Mouse (Mus musculus) urinary bladder, adult 2 months (tissue): ENCODE data around the gene Glrx. TPM values are rescaled to one million over a fixed set of nuclear protein-coding genes. Genes with fewer than 3 reads are reported as not detected.
"Not testable (repeated sequence)": the region's sequence is repeated elsewhere in the genome, so short reads cannot be mapped to it uniquely, and the experiment has no call there.

ENCODE experiments used
- DNase-seq: peaks from one replicate; pipeline ENCODE4 v3.0.0; 2022; ENCODE audit warnings: low spot score
- polyA plus RNA-seq: library from polyadenylated mRNA; depleted of rRNA; stranded (reverse); fragments of >200 nt; gene quantifications from 2 replicates; pipeline ENCODE4 v1.2.3, GENCODE M21; 2012; rRNA removed

The Glrx gene
- 64.4 and 65.9 TPM in 2 replicates for polyA plus RNA-seq

DNA sequence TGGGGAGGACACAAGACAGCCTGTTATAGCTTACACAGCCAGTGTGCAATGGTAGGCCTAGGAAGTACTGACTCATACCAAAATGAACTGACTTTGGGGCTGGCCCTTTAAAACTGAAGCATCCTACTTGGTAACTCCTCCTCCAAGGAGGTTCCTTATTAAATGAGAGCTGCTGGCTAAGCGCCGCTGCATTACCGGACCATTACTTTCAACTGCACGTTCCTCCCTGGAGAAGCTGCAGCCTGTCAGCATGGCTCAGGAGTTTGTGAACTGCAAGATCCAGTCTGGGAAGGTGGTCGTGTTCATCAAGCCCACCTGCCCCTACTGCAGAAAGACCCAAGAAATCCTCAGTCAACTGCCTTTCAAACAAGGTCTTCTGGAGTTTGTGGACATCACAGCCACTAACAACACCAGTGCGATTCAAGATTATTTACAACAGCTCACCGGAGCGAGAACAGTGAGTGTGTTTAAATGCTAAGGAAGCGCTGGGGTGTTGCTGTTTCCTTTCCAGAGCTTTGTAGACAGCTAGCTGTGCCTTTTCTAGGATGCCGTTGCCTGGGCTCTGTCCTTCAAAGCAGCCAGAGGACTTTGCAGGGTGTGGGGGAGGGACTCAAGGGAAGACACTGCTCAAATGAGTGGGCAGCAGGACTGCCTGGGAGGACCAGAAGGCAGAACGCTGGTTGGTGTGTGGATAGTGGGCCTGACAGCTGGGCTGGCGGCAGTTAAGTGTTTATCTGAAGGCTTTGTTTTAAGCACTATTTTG lies at the start of gene Glrx:
Gene Glrx, plus strand, starts transcription at position 150 of the 763 bp plus-strand sequence.
- DNase-seq: peak; percentile 43

DNA sequence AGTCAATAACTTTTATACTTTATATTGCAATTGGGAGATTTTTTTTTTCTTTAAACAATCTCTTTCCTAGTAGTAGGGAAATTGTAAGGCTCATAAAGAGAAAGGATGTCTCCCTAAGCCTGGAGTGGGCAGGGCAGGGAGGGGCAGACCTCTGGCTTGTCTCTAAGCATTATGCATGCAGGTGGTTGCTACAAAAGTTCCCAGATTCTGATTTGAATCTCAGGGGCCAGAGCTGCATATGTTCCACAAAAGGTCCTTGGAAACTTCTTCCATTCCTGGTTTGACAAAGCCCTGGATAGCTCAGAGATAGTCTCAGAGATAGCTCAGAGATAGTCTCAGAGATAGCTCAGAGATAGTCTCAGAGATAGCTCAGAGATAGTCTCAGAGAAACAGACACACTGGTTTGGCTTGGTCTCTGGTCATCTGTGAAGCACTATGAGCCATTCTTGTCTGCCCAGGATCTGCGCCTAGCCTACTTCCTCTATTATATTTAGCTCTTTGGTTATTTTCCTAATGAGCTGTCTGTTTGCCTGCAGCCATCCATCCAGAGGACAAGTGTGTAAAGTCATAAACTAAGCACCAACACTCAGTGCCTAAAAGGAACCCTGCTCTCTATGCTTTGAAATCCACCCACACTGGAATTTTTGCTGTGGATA lies 49.0 kb upstream of the Glrx start:
- DNase-seq: no peak

DNA sequence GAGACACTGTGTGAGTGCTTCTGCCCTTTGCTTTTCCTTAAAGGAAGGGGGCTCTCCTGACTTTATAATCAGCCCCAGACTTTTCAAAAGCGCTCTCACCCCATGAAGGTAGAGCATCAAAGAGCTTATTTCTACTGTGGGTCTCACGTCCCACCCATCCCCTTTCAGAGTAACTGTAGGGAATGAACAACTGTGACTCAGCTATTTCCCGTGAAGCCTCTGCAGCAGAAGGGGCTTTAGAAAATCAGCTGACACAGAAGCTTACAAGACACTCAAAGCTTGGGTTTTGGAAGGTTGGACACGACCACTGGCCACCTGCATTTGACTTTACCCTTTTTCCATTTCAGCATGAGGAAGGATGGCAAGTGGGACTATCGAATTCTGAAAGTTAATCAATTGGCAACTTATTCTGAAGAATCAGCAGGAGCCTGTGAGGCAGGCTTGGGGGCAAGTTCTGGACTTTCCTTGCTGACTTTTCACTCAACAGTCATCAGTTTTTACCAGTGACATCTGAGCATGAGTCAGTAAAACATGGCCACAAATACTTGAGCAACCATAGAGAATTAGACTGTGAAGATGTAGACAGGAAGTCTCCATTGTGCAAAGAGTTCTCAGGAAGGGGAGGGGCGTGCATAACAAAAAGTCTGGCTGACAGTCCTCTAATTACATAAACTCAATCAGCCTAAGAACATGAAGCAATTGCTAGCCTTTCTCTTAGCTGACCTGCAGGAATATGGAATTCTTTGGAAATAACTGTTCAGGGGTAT lies 45.6 kb upstream of the Glrx start:
- DNase-seq: no peak

DNA sequence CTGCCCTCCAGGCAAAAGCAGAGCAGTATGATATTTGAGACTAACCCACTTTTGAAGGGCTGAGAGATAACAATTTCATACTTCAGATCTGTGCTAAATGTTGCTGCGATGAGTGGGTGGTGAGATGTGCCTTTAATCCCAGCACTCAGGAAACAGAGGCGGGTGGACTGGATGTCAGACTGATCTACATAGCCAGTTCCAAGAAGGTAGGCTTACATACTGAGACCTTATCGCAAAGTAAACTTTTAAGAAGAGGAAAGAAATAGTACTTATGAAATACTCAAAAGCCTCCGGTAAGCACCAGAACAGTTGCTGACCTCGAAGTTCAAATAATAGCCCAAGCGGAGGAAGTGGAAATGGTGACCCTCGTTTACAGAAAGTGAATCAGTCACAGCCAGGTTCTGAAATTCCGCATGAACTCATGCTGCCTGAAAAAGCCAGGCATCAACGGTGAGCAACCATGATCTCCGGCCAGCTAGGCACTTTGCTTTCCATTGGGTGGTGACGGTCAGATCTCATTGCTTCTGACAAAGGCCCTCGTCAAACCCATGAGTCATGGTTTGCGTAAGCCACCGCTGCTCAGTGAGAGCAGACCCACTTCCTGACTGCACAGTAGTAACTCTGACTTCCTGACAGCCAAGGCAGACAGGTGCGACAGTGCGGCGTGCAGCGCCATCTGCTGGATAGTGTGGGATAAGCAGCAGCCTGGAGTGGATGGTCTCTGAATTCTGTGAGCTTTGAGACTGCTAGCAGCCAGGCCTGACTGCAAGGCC lies 42.1 kb upstream of the Glrx start:
- peak; percentile 82 for DNase-seq

DNA sequence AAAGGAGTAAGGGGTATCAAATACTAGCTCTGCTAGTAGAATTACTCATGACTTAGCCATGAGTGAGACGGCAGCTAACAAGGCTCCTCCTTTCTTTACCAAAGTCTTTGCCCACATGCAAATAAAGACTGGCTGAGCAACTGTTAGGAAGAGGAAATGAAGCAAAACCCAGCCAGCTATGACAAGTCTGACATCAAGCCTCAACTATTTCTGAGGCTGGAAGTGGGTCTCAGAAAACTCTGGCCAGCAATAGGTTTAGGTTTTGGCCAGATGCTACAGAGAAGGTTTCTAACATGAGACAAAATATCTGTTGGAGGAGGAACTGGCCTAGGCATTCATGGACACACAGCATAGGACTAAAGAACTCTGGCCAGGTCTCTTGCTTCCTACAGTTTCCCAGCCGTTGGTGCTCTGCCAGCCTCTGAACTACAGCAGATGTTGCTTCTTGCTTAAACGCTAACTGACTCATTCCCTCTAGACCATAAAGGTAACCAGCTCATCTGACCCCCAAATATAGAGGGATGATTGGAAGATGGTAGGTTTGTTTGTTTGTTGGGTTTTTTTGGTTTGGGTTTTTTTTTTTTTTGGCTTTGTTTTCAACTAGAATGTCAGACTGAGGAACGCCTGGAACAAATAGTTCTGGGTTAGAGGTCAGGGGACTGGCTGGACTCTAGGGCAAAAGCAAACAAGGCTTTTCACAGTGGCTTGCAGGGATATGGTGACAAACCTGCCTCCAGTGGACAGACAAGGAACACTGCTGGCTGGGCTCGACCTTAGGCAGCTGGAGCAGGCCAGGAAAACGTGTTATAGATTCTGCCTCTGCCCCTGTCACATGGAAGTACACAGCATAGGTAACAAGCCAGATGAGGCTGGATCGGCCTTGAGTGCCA lies 41.0 kb upstream of the Glrx start:
- no peak for DNase-seq

DNA sequence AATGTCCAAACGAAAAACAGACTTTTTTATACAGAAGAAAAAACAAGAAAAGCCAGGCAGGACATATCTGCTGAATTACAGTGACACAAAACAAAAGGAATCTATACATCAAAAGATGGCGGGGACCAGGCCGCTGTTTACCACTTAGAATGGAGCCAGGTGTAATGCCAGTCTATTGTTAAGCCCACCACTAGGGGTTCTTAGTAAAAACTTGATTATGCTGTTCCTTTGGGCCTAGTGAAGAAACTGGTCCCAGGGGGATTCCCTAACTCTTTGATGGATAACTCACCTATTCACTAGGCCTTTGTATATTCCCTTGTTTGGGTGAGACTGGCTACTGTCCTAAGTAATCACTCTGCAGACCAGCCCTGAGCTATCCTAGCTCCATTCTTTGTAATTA lies 40.2 kb upstream of the Glrx start:
- DNase-seq: no peak

DNA sequence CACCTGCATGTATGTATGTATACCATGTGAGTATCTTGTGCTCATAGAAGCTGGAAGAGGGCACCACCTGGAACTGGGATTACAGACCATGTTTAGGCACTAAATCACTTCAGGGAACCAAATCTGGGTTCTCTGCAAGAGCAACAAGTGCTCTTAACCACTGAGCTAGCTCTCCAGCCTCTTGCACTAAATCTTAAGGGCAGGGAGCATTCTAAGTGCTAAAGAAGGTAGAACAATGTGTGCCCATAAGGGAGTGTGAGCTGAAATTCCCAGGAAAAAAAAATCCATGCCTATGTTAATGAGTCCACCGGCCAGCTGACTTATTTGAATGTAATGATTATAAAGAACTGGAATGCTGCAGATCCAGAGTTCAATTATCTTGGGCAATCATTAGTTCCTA lies 31.7 kb upstream of the Glrx start:
- no peak for DNase-seq

DNA sequence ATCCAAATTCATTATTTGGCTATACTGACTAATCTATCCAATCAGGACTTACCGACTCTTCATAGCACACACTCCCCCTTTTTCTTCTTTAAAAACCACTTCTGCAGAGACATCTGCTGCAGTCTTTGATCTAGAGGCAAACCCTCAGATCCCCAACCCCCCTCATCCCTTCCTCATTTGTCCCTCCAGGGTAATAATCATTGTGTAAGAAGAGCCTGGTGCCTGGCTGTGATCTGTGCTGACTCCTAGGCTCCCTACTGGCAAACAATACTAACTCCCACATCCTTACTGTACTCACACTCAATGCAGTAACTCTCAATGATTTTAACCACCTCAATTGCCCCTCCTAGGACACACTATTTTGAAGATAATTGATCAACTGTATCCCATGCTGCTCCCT lies 29.7 kb upstream of the Glrx start:
- no peak for DNase-seq

DNA sequence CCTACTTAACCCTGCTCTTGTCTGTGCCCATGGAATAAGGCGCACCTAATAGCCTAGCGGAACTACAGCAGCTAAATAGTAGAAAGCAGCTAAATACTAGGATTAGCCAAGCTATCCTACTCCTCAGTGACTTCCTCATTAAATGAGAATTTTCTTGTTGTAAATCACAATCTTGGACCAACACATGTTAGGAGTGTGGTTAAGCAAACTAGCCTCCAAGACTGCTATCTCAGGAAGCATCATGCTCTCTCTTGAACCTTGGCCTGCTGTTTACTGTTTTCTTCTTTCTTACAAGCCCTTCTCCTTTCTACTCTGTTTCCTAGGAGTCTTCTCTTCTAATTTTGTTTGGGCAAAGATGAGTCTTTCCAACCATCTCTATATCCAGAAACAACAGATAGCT lies 22.5 kb upstream of the Glrx start:
- DNase-seq: no peak

DNA sequence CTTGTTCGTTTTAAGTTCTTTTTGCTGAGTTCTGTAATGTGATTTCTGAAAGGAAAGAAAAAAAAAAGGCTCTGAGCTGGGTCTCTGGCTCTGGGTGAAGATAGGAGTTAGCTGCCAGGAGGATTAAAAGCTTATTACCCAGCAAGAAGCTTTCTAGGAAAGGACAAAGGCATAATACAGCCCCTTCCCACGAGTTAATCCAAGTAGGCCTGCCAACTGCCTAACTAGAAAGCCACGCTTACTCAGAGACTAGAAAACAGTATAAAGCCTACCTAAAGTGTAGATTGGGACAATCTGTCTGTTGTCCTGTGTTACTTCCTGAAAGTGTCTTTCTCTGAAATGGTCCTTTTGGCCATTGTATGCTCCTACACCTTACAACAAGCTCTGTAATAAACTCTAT lies 21.2 kb upstream of the Glrx start:
- no peak for DNase-seq

DNA sequence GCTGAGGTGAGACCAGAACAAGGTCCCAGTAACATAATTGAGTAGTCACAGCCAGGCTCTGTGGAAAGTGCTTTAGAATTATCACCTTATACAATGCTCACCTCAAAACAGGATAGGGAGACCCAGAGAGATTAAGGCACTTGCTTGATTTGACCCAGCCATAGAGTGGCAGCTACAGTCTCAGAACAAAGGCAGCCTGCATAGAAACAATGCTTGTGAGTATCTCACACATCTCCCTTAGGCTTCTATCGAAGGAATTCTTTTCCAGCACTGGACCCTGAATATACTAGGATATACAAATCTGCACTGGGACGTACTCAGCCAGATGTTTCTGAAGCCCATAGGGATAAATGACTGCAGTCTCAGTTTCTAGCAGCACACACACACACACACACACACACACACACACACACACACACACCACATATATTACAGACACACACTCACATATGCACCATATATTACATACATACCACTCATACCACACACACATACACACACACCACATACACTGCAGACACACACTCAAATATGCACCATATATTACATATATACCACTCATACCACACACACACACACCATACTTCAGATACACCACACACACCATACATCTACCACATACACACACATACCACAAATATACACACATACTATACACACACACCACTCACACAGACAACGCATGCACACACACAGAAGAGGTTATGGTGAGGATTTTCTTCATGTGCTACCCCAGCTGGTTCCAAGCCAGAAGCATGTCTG lies 20.5 kb upstream of the Glrx start:
- DNase-seq: no peak

DNA sequence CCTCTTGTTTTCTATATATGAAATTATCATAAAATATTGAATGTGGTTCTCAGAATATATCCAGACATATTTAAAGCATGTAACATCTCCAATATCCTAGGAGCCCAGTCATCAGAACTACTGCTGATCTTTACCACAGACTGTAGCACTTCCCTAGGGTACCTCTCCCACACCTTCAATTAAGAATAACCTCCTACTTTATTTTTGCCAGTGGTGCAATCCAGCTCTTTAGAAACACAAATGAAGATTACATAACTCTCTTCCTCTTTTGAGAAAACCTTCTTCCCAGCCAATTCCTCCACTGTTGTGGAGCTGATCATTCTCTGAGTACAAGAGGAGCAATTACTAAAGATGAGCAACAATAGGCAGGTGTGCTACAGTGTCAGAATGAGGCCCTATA lies 19.8 kb upstream of the Glrx start:
- DNase-seq: no peak

DNA sequence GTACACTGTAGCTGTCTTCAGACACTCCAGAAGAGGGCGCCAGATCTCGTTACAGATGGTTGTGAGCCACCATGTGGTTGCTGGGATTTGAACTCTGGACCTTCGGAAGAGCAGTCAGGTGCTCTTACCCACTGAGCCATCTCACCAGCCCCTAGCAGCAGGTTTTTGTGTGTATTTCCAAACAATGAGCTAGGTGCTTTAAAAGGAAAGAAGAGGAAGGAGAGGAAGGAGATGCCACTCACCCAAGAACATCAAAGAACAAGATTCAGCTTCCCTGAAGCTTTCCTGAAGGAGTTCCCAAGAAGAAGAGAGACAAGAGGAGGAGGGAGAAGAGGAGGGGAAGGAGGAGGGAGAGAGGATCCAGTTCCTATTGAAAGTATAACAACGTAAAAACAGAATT lies 17.3 kb upstream of the Glrx start:
- not testable (repeated sequence) for DNase-seq

DNA sequence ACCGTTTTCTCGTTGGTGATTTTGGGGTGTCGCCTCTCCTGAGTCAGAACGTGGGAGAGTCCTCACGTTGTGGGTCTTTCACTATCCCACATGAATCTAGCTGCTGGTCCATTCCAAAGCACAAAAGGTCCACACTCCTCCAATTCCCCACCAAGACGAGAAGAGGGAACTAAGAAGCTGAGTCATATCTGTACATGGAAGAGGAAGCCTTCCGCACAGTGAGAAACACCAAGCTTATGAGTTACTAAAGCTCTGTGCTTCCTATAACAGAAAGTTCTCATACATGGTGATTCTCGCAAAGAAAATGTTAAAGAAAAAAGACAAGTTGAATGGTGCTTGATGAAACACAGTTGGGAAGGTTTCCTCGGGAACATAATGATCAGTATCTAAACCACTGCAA lies 16.5 kb upstream of the Glrx start:
- no peak for DNase-seq

DNA sequence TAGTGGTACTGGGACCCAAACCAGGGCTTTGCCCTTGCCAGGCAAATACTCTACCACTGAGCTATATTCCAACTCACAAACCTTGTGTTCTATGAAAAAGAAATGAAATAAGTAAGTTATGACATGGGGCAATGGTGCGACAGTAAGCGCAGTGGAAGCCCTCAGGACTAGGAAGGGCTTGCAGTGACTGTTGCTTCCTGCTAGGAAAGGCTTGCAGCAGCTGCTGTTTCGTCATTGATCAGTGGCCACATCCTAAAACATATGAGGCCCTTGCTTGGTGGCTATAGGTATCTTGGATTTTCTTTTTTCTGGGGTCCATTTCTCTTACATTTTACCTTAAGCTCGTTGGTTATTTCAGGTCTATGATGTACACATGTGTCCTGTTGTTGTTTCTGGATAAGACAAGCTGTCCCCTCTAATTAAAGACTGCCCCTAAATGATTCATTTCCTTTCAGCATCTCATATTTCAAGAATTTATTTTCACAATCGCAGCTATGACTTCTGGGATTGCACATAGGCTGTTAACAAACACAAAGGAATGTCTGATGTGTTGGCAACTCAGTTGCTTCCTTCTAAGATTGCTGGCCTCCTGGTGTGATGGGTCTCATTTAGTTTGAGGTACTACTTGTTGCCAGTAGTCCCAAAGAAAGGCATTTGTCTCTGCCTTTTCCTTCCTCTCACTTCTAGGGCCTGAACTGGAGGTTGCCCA lies 14.9 kb upstream of the Glrx start:
- no peak for DNase-seq

DNA sequence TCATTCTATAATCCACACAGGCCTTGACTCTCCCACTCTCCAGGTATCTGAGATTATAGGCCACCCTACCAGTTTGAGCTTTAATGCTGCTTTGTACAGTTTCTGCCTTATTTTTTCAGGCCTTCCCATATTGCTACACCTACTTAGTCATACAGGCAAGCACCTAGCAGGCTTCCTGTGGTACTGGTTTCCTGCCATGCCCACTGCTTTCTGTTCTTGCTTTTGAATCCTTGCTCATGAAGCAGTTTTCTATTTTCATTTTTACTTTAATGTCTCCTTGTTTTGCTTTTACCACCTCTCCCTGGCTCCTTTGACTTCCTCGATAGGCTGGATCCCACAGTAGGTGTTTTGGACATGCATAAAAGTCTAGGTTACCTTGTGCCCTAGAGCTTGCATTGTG lies 14.3 kb upstream of the Glrx start:
- no peak for DNase-seq

DNA sequence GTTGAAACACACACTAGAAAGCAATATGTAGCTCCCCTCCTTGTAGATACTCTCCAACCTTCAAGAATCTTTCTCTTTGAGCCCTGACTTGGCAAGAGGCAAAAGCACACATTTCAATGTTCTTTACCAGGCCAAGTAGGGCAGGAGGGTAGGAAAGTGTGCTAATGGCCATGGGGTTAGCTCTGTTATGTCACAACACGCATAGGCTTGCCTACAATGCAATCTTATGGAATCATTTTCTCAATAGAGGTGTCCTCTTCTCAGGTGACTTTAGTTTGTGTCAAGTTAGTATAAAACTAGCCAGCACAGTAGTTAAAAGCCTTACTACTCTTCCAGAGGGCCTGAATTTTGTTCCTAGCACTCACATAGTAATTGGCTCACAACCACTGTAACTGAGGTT lies 9.0 kb upstream of the Glrx start:
- DNase-seq: no peak

DNA sequence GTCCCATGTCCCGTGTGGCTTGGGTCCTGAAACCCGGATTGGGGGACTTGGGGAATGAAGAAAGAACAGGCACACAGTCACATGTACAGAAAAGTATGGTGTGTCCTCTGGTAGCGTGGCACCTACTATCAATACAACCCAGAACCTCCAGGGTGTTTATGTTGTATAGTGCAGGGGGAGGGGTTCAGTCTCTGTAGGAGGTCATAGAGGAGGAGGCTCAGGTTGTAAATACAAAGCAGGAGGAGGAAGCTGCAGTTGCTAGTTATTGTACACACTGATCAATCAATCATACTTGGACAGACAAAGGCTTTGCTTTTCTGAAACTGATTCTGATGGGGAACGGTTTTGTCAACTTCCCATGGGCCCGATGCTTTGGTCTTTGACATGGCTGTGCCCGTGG lies 8.0 kb upstream of the Glrx start:
- DNase-seq: no peak

DNA sequence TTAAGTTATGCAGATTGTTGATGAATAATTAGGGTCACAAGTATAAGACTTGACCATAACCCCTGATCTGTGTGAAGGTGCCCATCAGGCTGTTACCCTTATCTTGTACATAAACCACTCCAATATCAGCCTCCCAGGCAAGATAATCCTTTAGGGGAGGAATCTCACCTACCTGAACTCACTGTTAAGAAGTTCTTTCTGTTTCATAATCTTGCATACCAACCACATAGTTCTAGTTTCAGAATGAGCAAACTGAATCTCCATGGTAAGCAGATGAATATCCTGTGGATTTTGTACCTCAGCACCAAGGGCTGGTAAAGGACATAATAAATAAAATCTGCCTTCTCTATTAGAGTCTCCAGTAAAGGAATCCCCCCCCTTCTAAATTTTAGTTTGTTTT lies 7.0 kb upstream of the Glrx start:
- DNase-seq: no peak

DNA sequence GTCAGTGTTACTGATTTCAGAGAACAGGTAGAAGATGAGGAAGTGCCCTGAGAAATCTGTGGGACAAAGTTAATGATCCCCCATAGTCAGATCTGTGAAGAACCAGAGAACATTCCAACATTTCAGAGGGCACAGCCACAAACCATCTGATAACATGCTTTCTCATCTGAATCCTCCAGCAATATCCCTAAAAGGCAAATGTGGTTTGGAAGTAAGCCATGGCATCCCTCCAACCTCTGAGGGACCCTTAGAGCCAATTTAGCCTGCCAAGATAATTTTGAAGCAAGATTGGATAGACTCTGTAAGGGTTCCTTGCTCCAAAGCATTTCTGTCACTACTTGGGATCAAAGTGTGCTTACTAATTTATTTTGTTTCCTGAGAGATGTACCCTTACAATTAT lies 6.2 kb upstream of the Glrx start:
- DNase-seq: no peak
